Mouse (Mus musculus): ENCODE measurements at regions not wholly inside any gene's neighbourhood (a gene's known extent, or its start where the extent isn't known, plus 50 kb on each side); places are given as distances from the start of the nearest gene placed in this dataset.
A peak's percentile ranks its signal among the peaks of the same experiment; 100 is the strongest.

GRCm38 (mm10) chr16:5496051-5496685, 240.4 kb upstream of the Eef2kmt start:
- Histone ChIP-seq H3K4me3 (ENCODE audit: low read depth, low read length) (no peak overlapping the region), H3K9me3 (ENCODE audit: control insufficient read depth, low read length) (no peaks in the 10 kb centered on the region), H3K36me3 (ENCODE audit: control insufficient read depth, insufficient read depth, low read length) (no peaks in the 10 kb centered on the region), H3K4me1 (replicated peaks; ENCODE audit: control insufficient read depth, insufficient read depth) (no peaks in the 10 kb centered on the region), H3K4me2 (replicated peaks; ENCODE audit: low read depth) (no peak overlapping the region), H3K27me3 (ENCODE audit: control insufficient read depth, insufficient read depth, low read length) (no peaks in the 10 kb centered on the region), H3K9ac (ENCODE audit: low read length) (no peak overlapping the region), H3K27ac (replicated peaks) (no peak overlapping the region)
- TF ChIP-seq EP300 (optimal IDR thresholded peaks at IDR 0.05) (no peak), CTCF (IDR thresholded peaks at IDR 0.05; ENCODE audit: low read depth) (no peak)
- ATAC-seq (ENCODE audit: low FRiP score, low TSS enrichment) (no peak), DNase-seq (ENCODE audit: low spot score) (no peak)
- WGBS: 80% methylated on average over 2 of the region's 2 CpGs

DNA sequence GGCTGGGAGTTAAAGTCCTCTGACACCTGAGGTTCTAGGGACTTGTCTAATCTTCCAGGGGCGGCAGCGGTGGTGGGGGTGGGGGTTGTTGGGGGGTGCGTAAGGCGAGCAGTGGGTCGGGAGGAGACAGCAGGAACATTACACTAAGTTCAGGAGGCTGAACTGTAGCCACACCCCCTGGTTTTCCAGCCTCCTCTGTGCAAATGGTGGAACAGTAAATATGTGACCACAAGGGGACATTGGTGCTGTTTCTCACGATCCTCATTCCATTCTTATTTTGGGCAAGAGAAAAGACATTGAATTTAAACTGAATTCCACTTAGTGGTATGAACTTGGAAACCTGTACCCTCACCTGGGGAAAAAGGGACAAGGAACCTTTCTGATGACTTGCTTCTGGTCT, 237.6 kb upstream of the Eef2kmt start:
- no peak for DNase-seq (ENCODE audit: low spot score)

GRCm38 (mm10) chr16:5487259-5487658, 231.5 kb upstream of the Eef2kmt start:
- no peak for ATAC-seq (ENCODE audit: low FRiP score, low TSS enrichment)
- H3K27me3 ChIP-seq (ENCODE audit: control insufficient read depth, insufficient read depth, low read length): no peaks in the 10 kb centered on the region
- TF ChIP-seq EP300 (optimal IDR thresholded peaks at IDR 0.05) (no peak), CTCF (IDR thresholded peaks at IDR 0.05; ENCODE audit: low read depth) (no peak)
- H3K27ac ChIP-seq (replicated peaks): no peak overlapping the region
- no peak for DNase-seq (ENCODE audit: low spot score)
- no peaks in the 10 kb centered on the region for H3K9me3 ChIP-seq (ENCODE audit: control insufficient read depth, low read length)
- H3K4me3 ChIP-seq (ENCODE audit: low read depth, low read length): no peak overlapping the region
- H3K9ac ChIP-seq (ENCODE audit: low read length): no peak overlapping the region
- H3K4me2 ChIP-seq (replicated peaks; ENCODE audit: low read depth): no peak overlapping the region
- WGBS: 21% methylated on average over 3 of the region's 3 CpGs
- H3K4me1 ChIP-seq (replicated peaks; ENCODE audit: control insufficient read depth, insufficient read depth): no peaks in the 10 kb centered on the region
- no peaks in the 10 kb centered on the region for H3K36me3 ChIP-seq (ENCODE audit: control insufficient read depth, insufficient read depth, low read length)

More for the DNA sequence above, 237.6 kb upstream of the Eef2kmt start:
- Histone ChIP-seq H3K4me3 (ENCODE audit: low read depth, low read length) (no peak overlapping the region), H3K36me3 (ENCODE audit: control insufficient read depth, insufficient read depth, low read length) (no peaks in the 10 kb centered on the region), H3K4me1 (replicated peaks; ENCODE audit: control insufficient read depth, insufficient read depth) (no peaks in the 10 kb centered on the region), H3K9ac (ENCODE audit: low read length) (no peak overlapping the region), H3K27ac (replicated peaks) (no peak overlapping the region), H3K9me3 (ENCODE audit: control insufficient read depth, low read length) (no peaks in the 10 kb centered on the region), H3K4me2 (replicated peaks; ENCODE audit: low read depth) (no peak overlapping the region), H3K27me3 (ENCODE audit: control insufficient read depth, insufficient read depth, low read length) (no peaks in the 10 kb centered on the region)
- TF ChIP-seq CTCF (IDR thresholded peaks at IDR 0.05; ENCODE audit: low read depth): peak; percentile 16; the same call in 1 of the 2 replicates
- no peak for TF ChIP-seq EP300 (optimal IDR thresholded peaks at IDR 0.05)
- 12% methylated on average over 6 of the region's 6 CpGs for WGBS
- no peak for ATAC-seq (ENCODE audit: low FRiP score, low TSS enrichment)

DNA sequence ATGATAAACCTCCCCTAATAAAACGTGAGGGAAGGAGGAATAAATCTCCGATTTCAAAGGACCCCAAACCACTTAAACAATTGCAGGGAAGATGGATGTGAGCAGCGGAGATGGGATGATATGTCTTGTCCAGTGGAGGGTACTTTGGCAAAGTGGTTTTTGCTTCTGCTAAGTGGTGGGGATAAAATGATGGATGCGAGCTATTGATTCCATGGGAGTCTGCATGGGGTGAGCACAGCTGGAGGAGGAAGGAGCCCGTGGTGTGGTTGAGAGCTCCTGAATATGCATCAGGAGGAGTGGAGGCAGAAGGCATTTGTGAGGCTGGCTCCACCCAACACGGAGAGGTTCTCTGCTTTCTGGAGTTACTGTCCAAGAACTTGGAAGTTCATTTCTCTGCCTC, 227.6 kb upstream of the Eef2kmt start:
- 14% methylated on average over 6 of the region's 6 CpGs for WGBS
- no peak for DNase-seq (ENCODE audit: low spot score)
- Histone ChIP-seq H3K27ac (replicated peaks) (no peak overlapping the region), H3K27me3 (ENCODE audit: control insufficient read depth, insufficient read depth, low read length) (no peaks in the 10 kb centered on the region), H3K9me3 (ENCODE audit: control insufficient read depth, low read length) (no peaks in the 10 kb centered on the region), H3K9ac (ENCODE audit: low read length) (no peak overlapping the region), H3K4me2 (replicated peaks; ENCODE audit: low read depth) (no peak overlapping the region), H3K4me1 (replicated peaks; ENCODE audit: control insufficient read depth, insufficient read depth) (no peaks in the 10 kb centered on the region), H3K4me3 (ENCODE audit: low read depth, low read length) (no peak overlapping the region), H3K36me3 (ENCODE audit: control insufficient read depth, insufficient read depth, low read length) (no peaks in the 10 kb centered on the region)
- TF ChIP-seq CTCF (IDR thresholded peaks at IDR 0.05; ENCODE audit: low read depth): no peak
- no peak for TF ChIP-seq EP300 (optimal IDR thresholded peaks at IDR 0.05)
- no peak for ATAC-seq (ENCODE audit: low FRiP score, low TSS enrichment)

- Histone ChIP-seq H3K4me3 (ENCODE audit: low read depth, low read length) (no peak overlapping the region), H3K9ac (ENCODE audit: low read length) (no peak overlapping the region), H3K4me1 (replicated peaks; ENCODE audit: control insufficient read depth, insufficient read depth) (no peaks in the 10 kb centered on the region), H3K36me3 (ENCODE audit: control insufficient read depth, insufficient read depth, low read length) (no peaks in the 10 kb centered on the region), H3K27ac (replicated peaks) (no peak overlapping the region), H3K27me3 (ENCODE audit: control insufficient read depth, insufficient read depth, low read length) (no peaks in the 10 kb centered on the region), H3K4me2 (replicated peaks; ENCODE audit: low read depth) (no peak overlapping the region), H3K9me3 (ENCODE audit: control insufficient read depth, low read length) (no peaks in the 10 kb centered on the region)
- 63% methylated on average over 1 of the region's 1 CpGs for WGBS
- ATAC-seq (ENCODE audit: low FRiP score, low TSS enrichment) (no peak), DNase-seq (ENCODE audit: low spot score) (no peak)
- TF ChIP-seq EP300 (optimal IDR thresholded peaks at IDR 0.05): no peak
- TF ChIP-seq CTCF (IDR thresholded peaks at IDR 0.05; ENCODE audit: low read depth): no peak
Measured at GRCm38 (mm10) chr16:5480148-5480547, 224.4 kb upstream of the Eef2kmt start.

GRCm38 (mm10) chr16:5478970-5479369, 223.2 kb upstream of the Eef2kmt start:
- Histone ChIP-seq H3K9me3 (ENCODE audit: control insufficient read depth, low read length) (no peaks in the 10 kb centered on the region), H3K4me3 (ENCODE audit: low read depth, low read length) (no peak overlapping the region), H3K9ac (ENCODE audit: low read length) (no peak overlapping the region), H3K27me3 (ENCODE audit: control insufficient read depth, insufficient read depth, low read length) (no peaks in the 10 kb centered on the region), H3K27ac (replicated peaks) (no peak overlapping the region), H3K36me3 (ENCODE audit: control insufficient read depth, insufficient read depth, low read length) (no peaks in the 10 kb centered on the region), H3K4me2 (replicated peaks; ENCODE audit: low read depth) (no peak overlapping the region), H3K4me1 (replicated peaks; ENCODE audit: control insufficient read depth, insufficient read depth) (no peaks in the 10 kb centered on the region)
- ATAC-seq (ENCODE audit: low FRiP score, low TSS enrichment) (no peak), DNase-seq (ENCODE audit: low spot score) (no peak)
- no peak for TF ChIP-seq CTCF (IDR thresholded peaks at IDR 0.05; ENCODE audit: low read depth)
- no peak for TF ChIP-seq EP300 (optimal IDR thresholded peaks at IDR 0.05)

Measured in stomach, postnatal 0 days (tissue).